Mouse (Mus musculus): ENCODE results near the gene Iqgap2.

The Iqgap2 gene

GRCm38 (mm10) chr13:95891491-95891925 is at the start of gene Iqgap2:
Iqgap2 (minus strand) TSS chr13:95891922.
- no peak for DNase-seq (ENCODE audit: low spot score)

GRCm38 (mm10) chr13:95940811-95941210 is 49.1 kb upstream of the Iqgap2 start:
- DNase-seq (ENCODE audit: low spot score) = no peak

DNA sequence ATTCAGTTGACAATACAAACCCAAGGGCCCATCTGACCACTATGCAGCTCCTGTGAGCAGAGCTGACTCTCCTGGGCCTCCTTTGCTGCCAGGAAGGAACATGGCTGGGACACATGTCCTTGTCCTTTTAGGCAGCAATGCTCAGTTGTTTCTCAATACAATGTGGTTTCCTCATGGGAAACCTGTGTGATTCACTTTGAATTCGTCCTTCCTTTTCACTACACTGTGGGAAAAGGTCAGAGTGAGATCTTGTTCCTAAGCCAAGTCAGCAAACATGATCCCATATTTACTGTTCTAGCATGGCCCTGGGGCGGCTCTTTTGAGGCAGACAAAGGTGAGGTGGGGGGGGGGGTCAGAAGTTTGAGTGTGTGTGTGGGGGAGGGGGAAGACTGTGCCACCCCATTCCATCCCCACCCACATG is 32.5 kb upstream of the Iqgap2 start:
- no peak for DNase-seq (ENCODE audit: low spot score)

- no peak for DNase-seq (ENCODE audit: low spot score)
These were observed 30.9 kb upstream of the Iqgap2 start for GRCm38 (mm10) chr13:95922626-95923025.

DNA sequence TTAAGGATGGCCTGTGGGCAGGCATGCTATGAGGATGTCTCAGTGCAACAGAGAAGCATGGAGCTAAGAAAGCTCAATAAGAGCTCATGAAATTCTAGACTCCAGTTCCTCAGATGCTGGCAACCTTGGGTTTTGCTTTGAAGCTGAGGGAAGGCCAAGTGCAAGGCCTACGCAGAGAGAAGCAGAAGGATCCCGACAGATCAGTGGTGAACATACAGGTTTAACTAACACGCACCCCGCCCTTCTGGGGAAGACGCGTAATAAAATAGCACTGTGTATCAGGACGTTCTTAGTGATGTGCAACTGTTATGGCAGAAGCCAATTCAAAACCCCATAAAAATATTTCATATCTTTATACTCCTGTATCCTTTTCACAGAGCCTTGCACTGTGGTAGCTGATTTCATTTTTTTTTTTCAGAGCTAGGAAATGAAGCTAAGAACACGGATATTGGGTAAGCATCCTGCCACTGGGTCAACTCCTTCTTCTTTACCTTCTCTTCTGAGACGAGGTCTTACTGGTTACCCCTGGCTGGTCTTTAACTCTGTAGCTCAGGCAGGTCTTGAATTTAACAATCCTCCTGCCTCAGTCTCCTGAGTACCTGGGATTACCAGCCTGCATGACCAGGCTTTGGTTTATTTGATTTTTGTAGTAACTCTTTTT is 27.0 kb upstream of the Iqgap2 start:
- no peak for DNase-seq (ENCODE audit: low spot score)

- DNase-seq (ENCODE audit: low spot score) = no peak
These were observed 21.3 kb upstream of the Iqgap2 start for GRCm38 (mm10) chr13:95913046-95913406.

DNA sequence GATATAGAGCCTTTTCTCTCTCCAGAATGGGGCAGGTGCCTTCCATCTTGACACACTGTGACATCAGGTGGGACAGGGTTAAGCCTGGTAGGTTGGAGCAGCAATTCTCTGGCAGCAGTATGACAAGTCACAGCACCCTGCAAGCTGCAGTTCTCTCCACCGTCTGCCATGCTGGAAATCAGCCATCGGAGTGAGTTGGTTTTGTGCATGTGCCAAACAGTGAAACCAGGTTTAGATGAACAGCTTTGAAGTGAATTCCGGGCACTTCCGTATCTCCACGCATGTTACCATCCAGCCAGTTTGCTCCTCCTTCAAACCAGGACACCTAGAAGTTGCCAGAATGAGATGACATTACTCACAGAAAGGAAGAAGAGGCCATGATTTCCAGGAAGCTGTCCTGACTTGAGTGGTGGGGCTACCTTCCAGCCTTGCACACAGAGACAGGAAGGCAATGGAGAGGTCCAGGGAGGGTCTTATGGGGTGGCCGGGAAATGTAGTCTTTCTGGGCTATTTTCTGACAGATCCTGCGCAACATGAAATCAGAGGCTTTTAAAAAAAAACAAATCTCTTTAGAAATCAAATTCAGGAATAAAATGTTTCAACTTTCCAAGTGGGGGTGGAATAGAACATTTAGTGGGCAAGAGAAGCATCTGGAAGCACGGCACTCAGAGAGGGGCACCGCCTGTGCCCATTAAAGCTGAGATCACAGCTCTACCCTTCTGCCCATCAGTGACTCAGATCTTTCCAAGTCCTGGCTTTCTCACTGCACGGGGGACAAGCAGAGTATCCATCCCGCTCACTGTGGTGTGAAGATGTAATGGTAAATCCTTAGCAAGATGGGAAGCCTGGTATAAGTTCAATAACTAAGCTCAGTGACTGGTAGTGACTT is 20.7 kb upstream of the Iqgap2 start:
- no peak for DNase-seq (ENCODE audit: low spot score)

DNA sequence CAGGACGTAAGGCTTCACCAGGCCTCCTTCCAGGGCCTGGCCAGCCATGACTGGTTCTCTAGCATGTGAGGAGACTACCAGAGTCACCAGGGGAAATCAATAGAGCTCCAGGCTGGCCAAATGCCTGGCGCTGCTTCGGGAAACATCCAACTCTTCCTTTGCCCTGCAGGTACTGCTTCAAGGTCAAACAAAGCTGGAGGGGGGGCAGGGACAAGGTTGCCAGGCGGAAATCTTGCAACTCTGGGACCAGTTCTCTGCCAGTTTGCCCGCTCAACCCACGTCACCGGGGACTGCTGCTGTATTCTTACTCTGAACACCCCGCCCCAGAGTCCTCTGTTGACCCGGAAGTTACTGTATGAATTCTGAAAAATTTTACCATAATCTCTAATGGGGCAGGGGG is 18.5 kb upstream of the Iqgap2 start:
- DNase-seq (ENCODE audit: low spot score) = no peak

GRCm38 (mm10) chr13:95909244-95909643 is 17.5 kb upstream of the Iqgap2 start:
- no peak for DNase-seq (ENCODE audit: low spot score)

DNA sequence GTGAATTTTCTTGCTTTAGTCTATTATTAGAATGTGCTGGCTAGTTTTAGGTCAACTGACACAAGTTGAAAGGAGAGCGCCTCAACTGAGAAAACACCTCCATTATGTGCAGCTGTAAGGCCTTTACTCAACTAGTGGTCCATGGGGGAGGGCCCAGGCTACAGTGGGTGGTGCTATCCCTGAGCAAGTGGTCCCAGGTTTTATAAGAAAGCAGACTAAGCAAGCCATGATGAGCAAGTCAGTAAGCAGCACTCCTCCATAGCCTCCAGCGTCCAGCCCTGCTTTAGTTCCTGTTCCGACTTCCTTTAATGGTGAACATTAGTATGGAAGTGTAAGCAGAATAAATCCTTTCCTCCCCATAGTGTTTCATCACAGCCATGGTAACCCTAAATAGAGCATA is 11.0 kb upstream of the Iqgap2 start:
- no peak for DNase-seq (ENCODE audit: low spot score)

GRCm38 (mm10) chr13:95899885-95900650 is 8.3 kb upstream of the Iqgap2 start:
- no peak for DNase-seq (ENCODE audit: low spot score)

DNA sequence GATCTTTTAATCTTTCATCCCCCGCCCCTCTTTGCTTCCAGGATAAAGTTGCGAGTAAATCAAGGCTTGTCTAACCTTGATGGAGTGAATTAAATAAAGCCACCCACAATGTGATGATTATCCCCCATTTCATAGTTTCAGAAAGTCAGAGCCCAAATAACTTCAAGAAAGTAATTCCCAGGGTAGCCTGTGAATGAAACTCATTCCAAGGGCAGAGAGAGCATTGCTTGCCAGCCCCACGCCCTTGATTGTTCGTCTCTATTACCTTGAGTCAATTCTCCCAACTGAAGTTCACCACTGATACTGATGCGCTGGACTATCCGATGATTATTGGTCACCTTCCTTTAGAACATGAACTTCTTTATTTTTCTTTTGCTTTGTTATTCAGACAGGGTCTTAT is 4.8 kb upstream of the Iqgap2 start:
- no peak for DNase-seq (ENCODE audit: low spot score)

- DNase-seq (ENCODE audit: low spot score) = no peak
These were observed 1.4 kb upstream of the Iqgap2 start for GRCm38 (mm10) chr13:95893166-95893565.

- no peak for DNase-seq (ENCODE audit: low spot score)
These were observed 956 bp upstream of the Iqgap2 start for GRCm38 (mm10) chr13:95892611-95893145.

- DNase-seq (ENCODE audit: low spot score) = peak; percentile 57
These were observed 346 bp upstream of the Iqgap2 start for GRCm38 (mm10) chr13:95891926-95892610.

- DNase-seq (ENCODE audit: low spot score) = peak; percentile 17
These were observed 761 bp downstream of the Iqgap2 start for GRCm38 (mm10) chr13:95890851-95891471.

- no peak for DNase-seq (ENCODE audit: low spot score)
These were observed 1.7 kb downstream of the Iqgap2 start for GRCm38 (mm10) chr13:95889981-95890545.

DNA sequence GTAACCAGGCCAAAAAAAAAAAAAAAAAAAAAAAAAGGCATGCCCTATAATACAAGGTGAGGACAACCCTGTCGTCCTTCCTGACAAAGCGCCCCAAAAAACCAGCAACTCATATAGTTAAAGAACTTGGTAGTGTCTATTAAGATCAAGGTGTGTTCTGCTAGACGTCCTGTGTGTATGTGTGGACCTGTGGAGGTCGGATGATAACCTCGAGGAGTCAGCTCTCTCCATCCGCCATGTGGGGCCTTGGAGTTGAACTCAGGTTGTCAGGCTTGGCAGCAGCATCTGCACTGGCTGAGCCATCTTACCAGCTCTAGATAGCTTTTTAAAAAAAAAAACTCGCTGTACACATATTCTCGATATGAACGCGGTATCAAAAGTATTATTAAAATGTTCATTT is 2.4 kb downstream of the Iqgap2 start:
- DNase-seq (ENCODE audit: low spot score) = no peak

DNA sequence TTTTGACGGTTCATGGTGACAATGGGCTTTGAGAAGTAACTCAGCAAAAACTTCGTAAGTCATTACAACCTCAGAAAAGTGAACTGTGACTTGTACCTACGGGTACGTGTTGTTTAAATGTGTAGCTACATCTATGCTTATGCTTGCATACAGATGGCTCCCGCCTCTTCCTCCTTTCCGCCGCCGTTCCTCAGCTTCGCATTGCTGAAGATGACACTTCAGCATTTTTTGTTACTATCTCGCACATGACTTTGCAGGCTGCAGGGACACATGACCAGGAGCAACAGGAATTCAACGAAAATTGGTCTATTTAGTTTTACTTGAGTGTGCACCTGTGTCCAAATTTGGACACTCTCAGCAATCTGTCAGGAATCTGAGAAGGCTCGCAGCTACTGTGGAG is 3.1 kb downstream of the Iqgap2 start:
- DNase-seq (ENCODE audit: low spot score) = no peak

GRCm38 (mm10) chr13:95888170-95888569 is 3.6 kb downstream of the Iqgap2 start:
- DNase-seq (ENCODE audit: low spot score) = no peak

DNA sequence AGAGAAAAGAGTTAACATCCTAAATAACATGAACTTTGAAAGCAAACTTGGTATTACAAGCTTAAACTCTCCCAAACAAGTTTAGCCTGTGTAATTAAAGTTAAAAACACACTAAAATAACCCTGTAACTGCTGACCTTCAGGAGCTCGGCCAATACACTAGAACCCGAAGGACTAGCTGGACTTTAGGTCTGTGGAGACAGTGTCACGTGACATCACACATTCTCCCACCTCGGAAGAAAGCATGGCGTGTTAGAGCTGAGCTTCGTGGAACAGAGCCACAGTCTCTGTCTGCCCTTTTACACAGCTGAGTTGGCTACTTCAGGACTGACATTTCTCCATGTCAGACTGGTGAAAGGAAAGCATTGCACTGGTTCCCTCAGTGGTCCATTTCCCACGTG is 4.3 kb downstream of the Iqgap2 start:
- DNase-seq (ENCODE audit: low spot score) = no peak
